Mouse (Mus musculus) inflammation-experienced regulatory T-cells, adult 6 months (primary cell): ENCODE measurements around the gene Slc25a4. TPM values are rescaled to one million over a fixed set of nuclear protein-coding genes. Genes with fewer than 3 reads are reported as not detected.

ENCODE experiments used
- ATAC-seq: one replicate; pipeline ENCODE4 v1.8.0; 2017
- polyA plus RNA-seq, 3 experiments: library from polyadenylated mRNA; unstranded; fragments of 100-300 nt; shearing (Covaris generic); gene quantifications; one replicate each; pipeline ENCODE4 v1.2.1; 2017

The Slc25a4 gene
- polyA plus RNA-seq, 3 experiments from 2014 or later = 166 to 235 (median 173) TPM

GRCm38 (mm10) chr8:46204974-46205640 is 6.0 kb downstream of the Slc25a4 start:
- no peak for ATAC-seq

- no peak for ATAC-seq
Measured at GRCm38 (mm10) chr8:46204301-46204700, 6.8 kb downstream of the Slc25a4 start.

- peak; percentile 65 for ATAC-seq
Measured at GRCm38 (mm10) chr8:46202350-46202749, 8.7 kb downstream of the Slc25a4 start.

- no peak for ATAC-seq
Measured at GRCm38 (mm10) chr8:46197673-46198072, 13.4 kb downstream of the Slc25a4 start.

GRCm38 (mm10) chr8:46196877-46197276 is 14.2 kb downstream of the Slc25a4 start:
- ATAC-seq = no peak

GRCm38 (mm10) chr8:46193100-46193499 is 18.0 kb downstream of the Slc25a4 start:
- no peak for ATAC-seq

- peak; percentile 75 for ATAC-seq
Measured at GRCm38 (mm10) chr8:46185361-46185760, 25.7 kb downstream of the Slc25a4 start.

GRCm38 (mm10) chr8:46180136-46180535 is 30.9 kb downstream of the Slc25a4 start:
- ATAC-seq = no peak

- ATAC-seq = no peak
Measured at GRCm38 (mm10) chr8:46173651-46174050, 37.4 kb downstream of the Slc25a4 start.

GRCm38 (mm10) chr8:46163870-46164190 is 47.3 kb downstream of the Slc25a4 start:
- ATAC-seq = no peak

- ATAC-seq = peak; percentile 98
Measured at GRCm38 (mm10) chr8:46162953-46163869, 47.9 kb downstream of the Slc25a4 start.

Other genes with a start within 250 kb of the Slc25a4 start
- gene 1700029J07Rik, start 236.0 kb downstream of the Slc25a4 start, polyA plus RNA-seq = 1 to 10 TPM in 2 of 3 experiments, under 1 TPM in 1; 0.55 to 2.9 (median 2.4) TPM
- gene Ufsp2, start 235.8 kb downstream of the Slc25a4 start, polyA plus RNA-seq = 10 to 100 TPM; 64.0 to 81.0 (median 77.7) TPM
- 1 to 10 TPM in 1 of 3 experiments, under 1 TPM in 2; 0.47 to 1.1 (median 0.97) TPM for gene Lrp2bp, start 212.0 kb downstream of the Slc25a4 start, polyA plus RNA-seq
- gene Ankrd37, start 205.6 kb downstream of the Slc25a4 start, polyA plus RNA-seq = 10 to 100 TPM; 12.3 to 17.9 (median 17.4) TPM
- gene Cfap97, start 59.5 kb downstream of the Slc25a4 start, polyA plus RNA-seq = 10 to 100 TPM; 25.0 to 44.3 (median 33.7) TPM
- 10 to 100 TPM in 2 of 3 experiments, 1 to 10 TPM in 1; 9.7 to 11.4 (median 11.0) TPM for gene Snx25, start 59.1 kb downstream of the Slc25a4 start, polyA plus RNA-seq
- gene Helt, start 83.4 kb upstream of the Slc25a4 start, polyA plus RNA-seq = not detected